Mouse (Mus musculus): ENCODE data around the gene Atic. TPM values are rescaled to one million over a fixed set of nuclear protein-coding genes. Genes with fewer than 3 reads are reported as not detected.

Atic gene
- polyA plus RNA-seq, 1 experiment, result 16.6 TPM

GRCm38 (mm10) chr1:71590038-71590437 is 33.1 kb downstream of the Atic start:
- no peak for TF ChIP-seq CTCF (IDR thresholded peaks at IDR 0.05; ENCODE audit: low read depth, low read length)
- no peak for TF ChIP-seq POLR2A (IDR thresholded peaks at IDR 0.05; ENCODE audit: borderline replicate concordance, low read depth, low read length)
- H3K27ac ChIP-seq (ENCODE audit: insufficient read depth, low read depth, low read length), result no peak overlapping the region
- H3K4me3 ChIP-seq (ENCODE audit: insufficient read depth, low read length), result no peak overlapping the region
- no peaks in the 10 kb centered on the region for H3K4me1 ChIP-seq (ENCODE audit: control insufficient read depth, insufficient read depth, low read length)

GRCm38 (mm10) chr1:71593184-71593583 is 36.2 kb downstream of the Atic start:
- H3K4me1 ChIP-seq (ENCODE audit: control insufficient read depth, insufficient read depth, low read length), result no peaks in the 10 kb centered on the region
- TF ChIP-seq CTCF (IDR thresholded peaks at IDR 0.05; ENCODE audit: low read depth, low read length), result no peak
- TF ChIP-seq POLR2A (IDR thresholded peaks at IDR 0.05; ENCODE audit: borderline replicate concordance, low read depth, low read length), result no peak
- H3K4me3 ChIP-seq (ENCODE audit: insufficient read depth, low read length), result no peak overlapping the region
- H3K27ac ChIP-seq (ENCODE audit: insufficient read depth, low read depth, low read length), result no peak overlapping the region

- Histone ChIP-seq H3K4me1 (ENCODE audit: control insufficient read depth, insufficient read depth, low read length) (no peaks in the 10 kb centered on the region), H3K27ac (ENCODE audit: insufficient read depth, low read depth, low read length) (no peak overlapping the region), H3K4me3 (ENCODE audit: insufficient read depth, low read length) (no peak overlapping the region)
- TF ChIP-seq POLR2A (IDR thresholded peaks at IDR 0.05; ENCODE audit: borderline replicate concordance, low read depth, low read length) (no peak), CTCF (IDR thresholded peaks at IDR 0.05; ENCODE audit: low read depth, low read length) (no peak)
Measured at GRCm38 (mm10) chr1:71594268-71594667, 37.3 kb downstream of the Atic start.

- H3K27ac ChIP-seq (ENCODE audit: insufficient read depth, low read depth, low read length), result no peak overlapping the region
- TF ChIP-seq CTCF (IDR thresholded peaks at IDR 0.05; ENCODE audit: low read depth, low read length), result no peak
- TF ChIP-seq POLR2A (IDR thresholded peaks at IDR 0.05; ENCODE audit: borderline replicate concordance, low read depth, low read length), result no peak
- H3K4me1 ChIP-seq (ENCODE audit: control insufficient read depth, insufficient read depth, low read length), result no peaks in the 10 kb centered on the region
- no peak overlapping the region for H3K4me3 ChIP-seq (ENCODE audit: insufficient read depth, low read length)
Measured at GRCm38 (mm10) chr1:71595365-71595764, 38.4 kb downstream of the Atic start.

DNA sequence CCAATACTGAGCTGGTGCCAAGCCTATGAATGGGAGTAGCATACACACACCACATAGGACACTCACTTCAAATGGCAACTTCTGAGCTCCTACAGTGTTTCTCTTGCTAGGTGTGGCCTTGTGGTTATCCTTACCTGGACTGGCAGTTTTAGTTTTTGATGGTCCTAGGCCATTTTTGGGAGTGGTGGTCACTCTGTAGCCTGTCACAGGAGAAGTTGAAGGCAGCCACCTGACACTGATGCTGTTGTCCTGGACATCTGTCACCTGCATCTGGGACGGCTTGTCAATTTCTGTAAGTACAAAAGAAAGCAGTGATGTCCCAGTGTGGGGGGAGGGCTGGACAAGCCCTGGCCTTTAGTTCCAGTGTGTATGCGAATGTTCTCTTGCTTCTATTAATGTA is 48.8 kb downstream of the Atic start:
- Histone ChIP-seq H3K4me1 (ENCODE audit: control insufficient read depth, insufficient read depth, low read length) (no peaks in the 10 kb centered on the region), H3K27ac (ENCODE audit: insufficient read depth, low read depth, low read length) (no peak overlapping the region), H3K4me3 (ENCODE audit: insufficient read depth, low read length) (no peak overlapping the region)
- no peak for TF ChIP-seq POLR2A (IDR thresholded peaks at IDR 0.05; ENCODE audit: borderline replicate concordance, low read depth, low read length)

DNA sequence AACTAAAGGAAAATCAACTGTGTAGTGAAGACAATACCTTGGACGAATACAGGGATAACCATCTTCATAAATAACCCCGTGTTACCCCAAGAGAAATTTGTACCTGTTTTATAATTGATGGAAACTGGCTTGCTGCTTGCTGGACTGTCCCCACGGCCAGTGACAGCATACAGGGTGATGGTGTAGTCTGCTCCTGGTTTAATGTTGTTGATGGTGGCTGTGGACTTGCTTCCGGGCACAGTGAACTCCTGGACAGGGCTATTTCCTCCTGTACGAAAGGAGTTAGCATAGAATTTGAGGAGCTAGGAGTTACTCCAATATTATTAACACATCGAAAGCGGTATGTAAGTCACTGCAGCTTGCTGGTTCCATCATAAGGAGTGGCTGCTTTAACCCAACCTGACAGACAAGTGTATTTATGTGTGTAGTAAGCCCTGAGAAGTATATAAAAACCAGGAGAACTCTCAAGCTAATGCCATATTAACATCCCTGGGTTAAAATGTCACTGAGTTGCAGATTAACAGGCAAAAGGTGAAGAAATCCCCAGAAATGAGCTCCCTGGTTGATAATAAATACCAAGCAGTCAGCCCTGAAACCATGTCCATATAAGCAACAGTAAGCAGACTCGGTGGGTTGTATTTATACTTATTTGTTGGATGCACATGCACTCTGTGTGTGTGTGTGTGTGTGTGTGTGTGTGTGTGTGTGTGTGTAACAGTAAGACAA is 49.8 kb downstream of the Atic start:
- TF ChIP-seq CTCF (IDR thresholded peaks at IDR 0.05; ENCODE audit: low read depth, low read length) (no peak), POLR2A (IDR thresholded peaks at IDR 0.05; ENCODE audit: borderline replicate concordance, low read depth, low read length) (no peak)
- H3K4me3 ChIP-seq (ENCODE audit: insufficient read depth, low read length), result no peak overlapping the region
- H3K27ac ChIP-seq (ENCODE audit: insufficient read depth, low read depth, low read length), result no peak overlapping the region
- H3K4me1 ChIP-seq (ENCODE audit: control insufficient read depth, insufficient read depth, low read length), result no peaks in the 10 kb centered on the region

- Histone ChIP-seq H3K4me3 (ENCODE audit: insufficient read depth, low read length) (no peak overlapping the region), H3K4me1 (ENCODE audit: control insufficient read depth, insufficient read depth, low read length) (no peaks in the 10 kb centered on the region), H3K27ac (ENCODE audit: insufficient read depth, low read depth, low read length) (no peak overlapping the region)
- TF ChIP-seq CTCF (IDR thresholded peaks at IDR 0.05; ENCODE audit: low read depth, low read length) (no peak), POLR2A (IDR thresholded peaks at IDR 0.05; ENCODE audit: borderline replicate concordance, low read depth, low read length) (no peak)
Measured at GRCm38 (mm10) chr1:71609057-71609775, 52.3 kb downstream of the Atic start.

- Histone ChIP-seq H3K27ac (ENCODE audit: insufficient read depth, low read depth, low read length) (no peak overlapping the region), H3K4me1 (ENCODE audit: control insufficient read depth, insufficient read depth, low read length) (no peaks in the 10 kb centered on the region), H3K4me3 (ENCODE audit: insufficient read depth, low read length) (no peak overlapping the region)
- TF ChIP-seq POLR2A (IDR thresholded peaks at IDR 0.05; ENCODE audit: borderline replicate concordance, low read depth, low read length) (no peak), CTCF (IDR thresholded peaks at IDR 0.05; ENCODE audit: low read depth, low read length) (no peak)
Measured at GRCm38 (mm10) chr1:71609916-71610315, 53.0 kb downstream of the Atic start.

DNA sequence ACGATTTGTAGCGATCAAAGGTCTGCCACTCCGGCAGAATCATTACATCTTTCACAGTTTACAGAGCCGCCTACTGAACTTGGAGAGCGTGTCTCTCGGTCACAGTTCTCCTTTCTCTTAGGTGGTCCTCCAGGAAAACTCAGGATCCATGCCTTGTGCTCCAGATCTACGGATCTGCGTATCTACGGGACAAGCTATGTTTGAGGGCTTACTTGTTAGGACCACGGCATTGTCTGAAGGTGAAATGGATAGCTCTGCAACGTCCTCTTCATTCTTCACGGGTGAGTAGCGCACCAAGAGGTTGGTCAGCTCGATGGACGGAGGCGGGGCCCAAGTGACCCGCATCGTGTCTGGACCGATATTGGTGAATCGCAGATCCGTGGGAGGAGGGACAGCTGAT is 55.3 kb downstream of the Atic start:
- H3K27ac ChIP-seq (ENCODE audit: insufficient read depth, low read depth, low read length), result no peak overlapping the region
- no peak for TF ChIP-seq CTCF (IDR thresholded peaks at IDR 0.05; ENCODE audit: low read depth, low read length)
- no peak for TF ChIP-seq POLR2A (IDR thresholded peaks at IDR 0.05; ENCODE audit: borderline replicate concordance, low read depth, low read length)
- no peak overlapping the region for H3K4me3 ChIP-seq (ENCODE audit: insufficient read depth, low read length)
- H3K4me1 ChIP-seq (ENCODE audit: control insufficient read depth, insufficient read depth, low read length), result no peaks in the 10 kb centered on the region

DNA sequence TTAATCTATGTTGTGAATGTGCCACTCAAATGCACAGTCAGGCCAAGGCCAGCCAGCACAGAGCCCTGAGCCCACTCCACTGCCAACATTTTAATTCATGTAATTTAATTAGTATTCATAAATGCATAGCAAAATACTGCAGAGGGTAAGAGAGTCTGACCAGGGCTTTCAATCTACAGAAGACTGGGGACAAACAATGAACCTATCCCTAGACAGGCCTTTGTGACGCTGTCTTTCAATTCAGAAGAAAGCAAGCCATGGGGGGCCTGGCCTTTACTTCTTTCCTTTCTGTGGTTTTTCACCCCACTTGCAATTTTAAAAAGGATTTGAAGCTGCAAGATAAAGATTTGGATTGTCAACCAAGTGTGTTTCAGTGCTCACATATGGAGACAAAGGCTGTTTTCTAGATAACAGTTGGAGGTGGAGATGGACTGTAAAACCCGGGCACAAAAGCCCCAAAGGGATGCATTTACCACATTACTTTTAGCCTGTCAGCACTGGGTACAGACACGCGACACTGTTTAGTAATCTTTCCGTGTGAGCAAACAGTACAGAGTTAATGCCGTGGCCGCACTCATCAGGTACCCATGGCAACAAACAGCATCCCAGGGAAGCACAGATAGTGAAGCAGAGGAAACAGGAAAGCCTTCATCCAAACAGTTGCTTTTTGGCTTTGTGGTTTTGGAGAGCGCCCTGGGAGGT is 57.7 kb downstream of the Atic start:
- TF ChIP-seq POLR2A (IDR thresholded peaks at IDR 0.05; ENCODE audit: borderline replicate concordance, low read depth, low read length), result no peak
- TF ChIP-seq CTCF (IDR thresholded peaks at IDR 0.05; ENCODE audit: low read depth, low read length), result no peak
- no peak overlapping the region for H3K27ac ChIP-seq (ENCODE audit: insufficient read depth, low read depth, low read length)
- no peak overlapping the region for H3K4me3 ChIP-seq (ENCODE audit: insufficient read depth, low read length)
- no peaks in the 10 kb centered on the region for H3K4me1 ChIP-seq (ENCODE audit: control insufficient read depth, insufficient read depth, low read length)

Data from bone marrow macrophage, adult 2 months (primary cell).